Mouse (Mus musculus): Measurements from ENCODE around the gene Ube2g2. TPM values are rescaled to one million over a fixed set of nuclear protein-coding genes. Genes with fewer than 3 reads are reported as not detected.

Ube2g2 gene
- polyA plus RNA-seq, 1 experiment: not detected

GRCm38 (mm10) chr10:77604111-77604510, 18.0 kb upstream of the Ube2g2 start:
- 88% methylated on average over 6 of the region's 6 CpGs for WGBS
- peaks cover 21% of the 10 kb centered on the region for H3K4me1 ChIP-seq (ENCODE audit: control insufficient read depth, insufficient read depth, low read length)
- no peak overlapping the region for H3K27ac ChIP-seq (ENCODE audit: insufficient read depth, low read depth, low read length)
- H3K4me3 ChIP-seq (ENCODE audit: insufficient read depth, low read depth, low read length): no peak overlapping the region
- no peak for TF ChIP-seq POLR2A (IDR thresholded peaks at IDR 0.05; ENCODE audit: insufficient read depth, low read depth, low read length)
- no peak for TF ChIP-seq CTCF (IDR thresholded peaks at IDR 0.05; ENCODE audit: insufficient read depth, low read depth, low read length)

- WGBS: 59% methylated on average over 5 of the region's 5 CpGs
- Histone ChIP-seq H3K4me3 (ENCODE audit: insufficient read depth, low read depth, low read length) (no peak overlapping the region), H3K27ac (ENCODE audit: insufficient read depth, low read depth, low read length) (no peak overlapping the region), H3K4me1 (ENCODE audit: control insufficient read depth, insufficient read depth, low read length) (peaks cover 23% of the 10 kb centered on the region)
- TF ChIP-seq POLR2A (IDR thresholded peaks at IDR 0.05; ENCODE audit: insufficient read depth, low read depth, low read length): no peak
- TF ChIP-seq CTCF (IDR thresholded peaks at IDR 0.05; ENCODE audit: insufficient read depth, low read depth, low read length): no peak
Observed at GRCm38 (mm10) chr10:77604958-77605357, 17.1 kb upstream of the Ube2g2 start.

- peak overlapping the region; percentile 88 for H3K27ac ChIP-seq (ENCODE audit: insufficient read depth, low read depth, low read length)
- TF ChIP-seq CTCF (IDR thresholded peaks at IDR 0.05; ENCODE audit: insufficient read depth, low read depth, low read length) (no peak), POLR2A (IDR thresholded peaks at IDR 0.05; ENCODE audit: insufficient read depth, low read depth, low read length) (no peak)
- 0% methylated on average over 1 of the region's 1 CpGs for WGBS
- H3K4me3 ChIP-seq (ENCODE audit: insufficient read depth, low read depth, low read length): no peak overlapping the region
- peaks cover 25% of the 10 kb centered on the region for H3K4me1 ChIP-seq (ENCODE audit: control insufficient read depth, insufficient read depth, low read length)
Observed at GRCm38 (mm10) chr10:77605368-77605767, 16.7 kb upstream of the Ube2g2 start.

GRCm38 (mm10) chr10:77605908-77606826, 15.9 kb upstream of the Ube2g2 start, which contains the start of the genes Sumo3 and Gm49325:
Sumo3 (plus strand) TSS chr10:77606097.
Gm49325 (plus strand) TSS chr10:77606197.
- H3K4me3 ChIP-seq (ENCODE audit: insufficient read depth, low read depth, low read length): peak within 1 kb of the TSS; percentile 54
- peak; percentile 64 for TF ChIP-seq POLR2A (IDR thresholded peaks at IDR 0.05; ENCODE audit: insufficient read depth, low read depth, low read length)
- no peak for TF ChIP-seq CTCF (IDR thresholded peaks at IDR 0.05; ENCODE audit: insufficient read depth, low read depth, low read length)
- H3K4me1 ChIP-seq (ENCODE audit: control insufficient read depth, insufficient read depth, low read length): peaks cover 32% of the 10 kb centered on the region
- H3K27ac ChIP-seq (ENCODE audit: insufficient read depth, low read depth, low read length): peak within 1 kb of the TSS; percentile 88
- WGBS: under 1% methylated on average over 110 of the region's 119 CpGs

DNA sequence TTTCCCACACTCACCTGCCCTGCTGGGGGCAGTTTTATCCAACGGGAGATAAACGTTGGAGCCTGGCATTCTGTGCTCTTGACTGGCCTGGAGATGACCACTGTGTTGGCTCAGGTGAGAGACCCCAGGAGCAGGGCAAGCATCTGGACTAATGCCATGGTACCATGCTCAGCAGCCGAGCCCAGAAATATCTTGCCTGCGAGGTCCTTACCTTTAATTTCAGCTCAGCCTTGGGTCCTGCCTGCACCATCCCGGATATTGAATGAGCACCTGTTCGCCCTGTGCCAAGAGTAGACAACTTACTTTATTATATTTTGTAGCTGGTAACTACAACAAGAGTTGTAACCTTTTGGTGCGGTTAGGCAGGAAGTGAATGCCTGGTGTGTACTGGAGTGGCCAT, 15.2 kb upstream of the Ube2g2 start:
- Histone ChIP-seq H3K27ac (ENCODE audit: insufficient read depth, low read depth, low read length) (peak overlapping the region; percentile 65), H3K4me1 (ENCODE audit: control insufficient read depth, insufficient read depth, low read length) (peaks cover 34% of the 10 kb centered on the region), H3K4me3 (ENCODE audit: insufficient read depth, low read depth, low read length) (peak overlapping the region; percentile 54)
- TF ChIP-seq POLR2A (IDR thresholded peaks at IDR 0.05; ENCODE audit: insufficient read depth, low read depth, low read length) (no peak), CTCF (IDR thresholded peaks at IDR 0.05; ENCODE audit: insufficient read depth, low read depth, low read length) (no peak)
- 28% methylated on average over 7 of the region's 7 CpGs for WGBS

DNA sequence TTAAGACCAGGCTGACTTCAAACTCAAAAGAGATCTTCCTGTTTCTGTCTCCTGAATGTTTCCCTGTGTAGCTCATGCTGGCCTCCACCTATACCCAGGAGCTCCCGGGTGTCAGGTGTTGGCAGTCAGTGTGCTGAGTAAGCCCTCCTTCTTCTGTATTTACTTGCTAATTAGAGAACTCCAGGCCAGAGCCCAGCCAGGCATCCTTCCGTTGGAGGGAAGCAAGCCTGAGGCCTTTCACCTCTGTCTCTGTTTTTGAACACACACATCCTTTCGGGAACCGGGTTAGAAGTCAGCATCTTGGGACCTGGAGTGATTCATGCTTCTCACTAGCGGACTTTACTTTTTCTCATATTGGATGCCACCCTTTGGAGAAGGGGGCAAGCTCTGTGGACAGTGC, 14.6 kb upstream of the Ube2g2 start:
- TF ChIP-seq POLR2A (IDR thresholded peaks at IDR 0.05; ENCODE audit: insufficient read depth, low read depth, low read length) (no peak), CTCF (IDR thresholded peaks at IDR 0.05; ENCODE audit: insufficient read depth, low read depth, low read length) (no peak)
- H3K27ac ChIP-seq (ENCODE audit: insufficient read depth, low read depth, low read length): no peak overlapping the region

GRCm38 (mm10) chr10:77608589-77608988, 13.5 kb upstream of the Ube2g2 start:
- TF ChIP-seq POLR2A (IDR thresholded peaks at IDR 0.05; ENCODE audit: insufficient read depth, low read depth, low read length): no peak
- no peak for TF ChIP-seq CTCF (IDR thresholded peaks at IDR 0.05; ENCODE audit: insufficient read depth, low read depth, low read length)
- peaks cover 38% of the 10 kb centered on the region for H3K4me1 ChIP-seq (ENCODE audit: control insufficient read depth, insufficient read depth, low read length)
- no peak overlapping the region for H3K4me3 ChIP-seq (ENCODE audit: insufficient read depth, low read depth, low read length)
- WGBS: 44% methylated on average over 8 of the region's 8 CpGs
- no peak overlapping the region for H3K27ac ChIP-seq (ENCODE audit: insufficient read depth, low read depth, low read length)

More for the DNA sequence above, 14.6 kb upstream of the Ube2g2 start:
- Histone ChIP-seq H3K4me3 (ENCODE audit: insufficient read depth, low read depth, low read length) (peak overlapping the region; percentile 54), H3K4me1 (ENCODE audit: control insufficient read depth, insufficient read depth, low read length) (peaks cover 34% of the 10 kb centered on the region)
- WGBS: 37% methylated on average over 5 of the region's 5 CpGs

- Histone ChIP-seq H3K4me1 (ENCODE audit: control insufficient read depth, insufficient read depth, low read length) (peaks cover 38% of the 10 kb centered on the region), H3K4me3 (ENCODE audit: insufficient read depth, low read depth, low read length) (no peak overlapping the region), H3K27ac (ENCODE audit: insufficient read depth, low read depth, low read length) (peak overlapping the region; percentile 40; the same call in 1 of the 2 replicates)
- TF ChIP-seq CTCF (IDR thresholded peaks at IDR 0.05; ENCODE audit: insufficient read depth, low read depth, low read length) (no peak), POLR2A (IDR thresholded peaks at IDR 0.05; ENCODE audit: insufficient read depth, low read depth, low read length) (no peak)
- WGBS: 68% methylated on average over 8 of the region's 8 CpGs
Observed at GRCm38 (mm10) chr10:77610221-77610961, 11.7 kb upstream of the Ube2g2 start.
